Mouse (Mus musculus) WW6 (cell line): Measurements from ENCODE around the gene Rsu1.
"Not testable (repeated sequence)": the region's sequence is repeated elsewhere in the genome, so short reads cannot be mapped to it uniquely, and the experiment has no call there.

Source experiments
- DNase-seq: peaks from one replicate; pipeline ENCODE4 v3.0.0-alpha.2; 2013; ENCODE audit warnings: low read depth, low spot score

The Rsu1 gene

GRCm38 (mm10) chr2:13226031-13226430, 45.2 kb downstream of the Rsu1 start:
- DNase-seq = no peak

- no peak for DNase-seq
Measured at GRCm38 (mm10) chr2:13224546-13224945, 46.7 kb downstream of the Rsu1 start.

GRCm38 (mm10) chr2:13223451-13223850, 47.8 kb downstream of the Rsu1 start:
- DNase-seq = no peak

- no peak for DNase-seq
Measured at GRCm38 (mm10) chr2:13220141-13220540, 51.1 kb downstream of the Rsu1 start.

GRCm38 (mm10) chr2:13218112-13218511, 53.1 kb downstream of the Rsu1 start:
- no peak for DNase-seq

GRCm38 (mm10) chr2:13206825-13207224, 64.4 kb downstream of the Rsu1 start:
- no peak for DNase-seq

- no peak for DNase-seq
Measured at GRCm38 (mm10) chr2:13206367-13206766, 64.8 kb downstream of the Rsu1 start.

GRCm38 (mm10) chr2:13202805-13203475, 68.3 kb downstream of the Rsu1 start:
- DNase-seq = no peak

GRCm38 (mm10) chr2:13199713-13200112, 71.5 kb downstream of the Rsu1 start:
- DNase-seq = no peak

GRCm38 (mm10) chr2:13199033-13199432, 72.2 kb downstream of the Rsu1 start:
- no peak for DNase-seq

- no peak for DNase-seq
Measured at GRCm38 (mm10) chr2:13195540-13195939, 75.7 kb downstream of the Rsu1 start.

GRCm38 (mm10) chr2:13192157-13192556, 79.1 kb downstream of the Rsu1 start:
- DNase-seq = no peak

GRCm38 (mm10) chr2:13190767-13191166, 80.4 kb downstream of the Rsu1 start:
- DNase-seq = no peak

GRCm38 (mm10) chr2:13188831-13189495, 82.3 kb downstream of the Rsu1 start:
- no peak for DNase-seq

GRCm38 (mm10) chr2:13183124-13183523, 88.1 kb downstream of the Rsu1 start:
- DNase-seq = no peak

GRCm38 (mm10) chr2:13181899-13182298, 89.3 kb downstream of the Rsu1 start:
- DNase-seq = not testable (repeated sequence)

GRCm38 (mm10) chr2:13177698-13178395, 93.4 kb downstream of the Rsu1 start:
- DNase-seq = no peak

GRCm38 (mm10) chr2:13176304-13176620, 95.0 kb downstream of the Rsu1 start:
- DNase-seq = no peak

- no peak for DNase-seq
Measured at GRCm38 (mm10) chr2:13175536-13176303, 95.5 kb downstream of the Rsu1 start.

- no peak for DNase-seq
Measured at GRCm38 (mm10) chr2:13174461-13174860, 96.8 kb downstream of the Rsu1 start.

- no peak for DNase-seq
Measured at GRCm38 (mm10) chr2:13170651-13171050, 100.6 kb downstream of the Rsu1 start.

- DNase-seq = no peak
Measured at GRCm38 (mm10) chr2:13169962-13170361, 101.3 kb downstream of the Rsu1 start.
